Mouse (Mus musculus) ES-Bruce4 (cell line): ENCODE data around the gene Ahsa1.

Source experiments
- CTCF ChIP-seq: IDR thresholded peaks from one replicate; pipeline ENCODE4 v1.8.1; 2011; ENCODE audit warnings: low read depth, low read length
- EP300 ChIP-seq: IDR thresholded peaks from 2 replicates; pipeline ENCODE4 v1.6.1; 2011; ENCODE audit warnings: low read depth, low read length; ENCODE audit not compliant: insufficient read depth
- POLR2A ChIP-seq: IDR thresholded peaks from one replicate; pipeline ENCODE4 v1.8.1; 2011; ENCODE audit warnings: low read length; ENCODE audit not compliant: insufficient read depth

- TF ChIP-seq CTCF (no peak), POLR2A (peak; percentile 95), EP300 (no peak)
Measured at GRCm38 (mm10) chr12:87266108-87266826, at the start of gene Ahsa1, which contains the start of gene Vipas39.
